Mouse (Mus musculus): ENCODE measurements around the gene Arhgef2.
"Not testable (repeated sequence)": the region's sequence is repeated elsewhere in the genome, so short reads cannot be mapped to it uniquely, and the experiment has no call there.

Arhgef2 gene

GRCm38 (mm10) chr3:88590246-88590645, 15.5 kb upstream of the Arhgef2 start:
- in situ Hi-C loops (cut with MboI, MseI) = no loop called here

GRCm38 (mm10) chr3:88591044-88591443, 14.7 kb upstream of the Arhgef2 start:
- in situ Hi-C loops (cut with MboI, MseI) = no loop called here

GRCm38 (mm10) chr3:88591950-88592731, 13.6 kb upstream of the Arhgef2 start:
- in situ Hi-C loops (cut with MboI, MseI) = no loop called here

- in situ Hi-C loops (cut with MboI, MseI) = no loop called here
These were observed 12.7 kb upstream of the Arhgef2 start for GRCm38 (mm10) chr3:88592942-88593576.

GRCm38 (mm10) chr3:88593893-88594580, 11.7 kb upstream of the Arhgef2 start:
- in situ Hi-C loops (cut with MboI, MseI) = no loop called here

- in situ Hi-C loops (cut with MboI, MseI) = not testable (repeated sequence)
These were observed 9.2 kb upstream of the Arhgef2 start for GRCm38 (mm10) chr3:88596547-88596946.

- in situ Hi-C loops (cut with MboI, MseI) = loop anchor here (5.0 to 10.0 kb wide), 2 partner anchors 35 to 1272 kb away; no protein-coding TSS in a partner anchor
These were observed 3.3 kb upstream of the Arhgef2 start for GRCm38 (mm10) chr3:88602466-88602865.

- in situ Hi-C loops (cut with MboI, MseI) = loop anchor here (5.0 to 10.0 kb wide), 2 partner anchors 34 to 1271 kb away; no protein-coding TSS in a partner anchor
These were observed 2.0 kb upstream of the Arhgef2 start for GRCm38 (mm10) chr3:88603714-88604161.

GRCm38 (mm10) chr3:88604863-88605262, 903 bp upstream of the Arhgef2 start:
- in situ Hi-C loops (cut with MboI, MseI) = loop anchor here (5.0 to 10.0 kb wide), 2 partner anchors 32 to 1270 kb away; no protein-coding TSS in a partner anchor

GRCm38 (mm10) chr3:88607065-88607757, 1.4 kb downstream of the Arhgef2 start:
- in situ Hi-C loops (cut with MboI, MseI) = loop anchor here (10.0 kb wide), 1 partner anchor 1268 kb away; no protein-coding TSS in a partner anchor

- in situ Hi-C loops (cut with MboI, MseI) = loop anchor here (10.0 kb wide), 1 partner anchor 1267 kb away; no protein-coding TSS in a partner anchor
These were observed 2.0 kb downstream of the Arhgef2 start for GRCm38 (mm10) chr3:88607758-88608138.

- in situ Hi-C loops (cut with MboI, MseI) = loop anchor here (10.0 kb wide), 1 partner anchor 1266 kb away; no protein-coding TSS in a partner anchor
These were observed 3.3 kb downstream of the Arhgef2 start for GRCm38 (mm10) chr3:88609066-88609465.

- in situ Hi-C loops (cut with MboI, MseI) = no loop called here
These were observed 8.7 kb downstream of the Arhgef2 start for GRCm38 (mm10) chr3:88614418-88614817.

GRCm38 (mm10) chr3:88615117-88615516, 9.4 kb downstream of the Arhgef2 start:
- in situ Hi-C loops (cut with MboI, MseI) = no loop called here

- in situ Hi-C loops (cut with MboI, MseI) = no loop called here
These were observed 10.2 kb downstream of the Arhgef2 start for GRCm38 (mm10) chr3:88615902-88616391.

- in situ Hi-C loops (cut with MboI, MseI) = no loop called here
These were observed 11.3 kb downstream of the Arhgef2 start for GRCm38 (mm10) chr3:88616951-88617500.

GRCm38 (mm10) chr3:88618074-88618871, 12.5 kb downstream of the Arhgef2 start:
- in situ Hi-C loops (cut with MboI, MseI) = no loop called here

GRCm38 (mm10) chr3:88619113-88620097, 13.6 kb downstream of the Arhgef2 start:
- in situ Hi-C loops (cut with MboI, MseI) = no loop called here
